Mouse (Mus musculus): Measurements from ENCODE around the gene Rbfox1.

GRCm38 (mm10) chr16:7058556-7058955 lies 1173.4 kb downstream of the Rbfox1 start:
- TF ChIP-seq POLR2A (IDR thresholded peaks at IDR 0.05; ENCODE audit: insufficient read depth, low read length) (no peak), CTCF (IDR thresholded peaks at IDR 0.05; ENCODE audit: low read depth, low read length) (no peak)
